Mouse (Mus musculus): ENCODE measurements around the gene Eif2b3. TPM values are rescaled to one million over a fixed set of nuclear protein-coding genes. Genes with fewer than 3 reads are reported as not detected.

Gene Eif2b3
- polyA plus RNA-seq, 1 experiment from 2014 or later, result 45.5 TPM

GRCm38 (mm10) chr4:117062700-117063390 lies 43.6 kb downstream of the Eif2b3 start:
- Histone ChIP-seq H3K4me3 (replicated peaks) (no peak overlapping the region), H3K9ac (replicated peaks) (no peak overlapping the region), H3K27ac (no peak overlapping the region), H3K4me2 (replicated peaks) (no peak overlapping the region), H3K27me3 (peaks cover 86% of the 10 kb centered on the region), H3K9me3 (no peaks in the 10 kb centered on the region), H3K36me3 (peaks cover 43% of the 10 kb centered on the region), H3K4me1 (replicated peaks) (peaks cover 9% of the 10 kb centered on the region)
- peak; percentile 78 for ATAC-seq
- 14% methylated on average over 4 of the region's 4 CpGs for WGBS

- H3K4me1 ChIP-seq (replicated peaks), result peaks cover 2% of the 10 kb centered on the region
- peaks cover 78% of the 10 kb centered on the region for H3K36me3 ChIP-seq
- no peak overlapping the region for H3K27ac ChIP-seq
- no peak overlapping the region for H3K9ac ChIP-seq (replicated peaks)
- WGBS, result 95% methylated on average over 7 of the region's 7 CpGs
- H3K4me2 ChIP-seq (replicated peaks), result no peak overlapping the region
- H3K9me3 ChIP-seq, result no peaks in the 10 kb centered on the region
- H3K27me3 ChIP-seq, result peaks cover 53% of the 10 kb centered on the region
- no peak for ATAC-seq
- H3K4me3 ChIP-seq (replicated peaks), result no peak overlapping the region
Observed at GRCm38 (mm10) chr4:117068035-117068434, 48.8 kb downstream of the Eif2b3 start.

GRCm38 (mm10) chr4:117069647-117070046 lies 50.4 kb downstream of the Eif2b3 start:
- H3K36me3 ChIP-seq, result peaks cover 88% of the 10 kb centered on the region
- H3K27me3 ChIP-seq, result peaks cover 42% of the 10 kb centered on the region
- no peak overlapping the region for H3K4me2 ChIP-seq (replicated peaks)
- no peaks in the 10 kb centered on the region for H3K4me1 ChIP-seq (replicated peaks)
- H3K9me3 ChIP-seq, result no peaks in the 10 kb centered on the region
- no peak overlapping the region for H3K4me3 ChIP-seq (replicated peaks)
- H3K9ac ChIP-seq (replicated peaks), result no peak overlapping the region
- WGBS, result 88% methylated on average over 1 of the region's 1 CpGs
- no peak for ATAC-seq
- H3K27ac ChIP-seq, result no peak overlapping the region

GRCm38 (mm10) chr4:117070624-117071023 lies 51.4 kb downstream of the Eif2b3 start:
- peaks cover 32% of the 10 kb centered on the region for H3K27me3 ChIP-seq
- H3K36me3 ChIP-seq, result peaks cover 89% of the 10 kb centered on the region
- H3K27ac ChIP-seq, result no peak overlapping the region
- no peaks in the 10 kb centered on the region for H3K9me3 ChIP-seq
- H3K4me1 ChIP-seq (replicated peaks), result no peaks in the 10 kb centered on the region
- H3K9ac ChIP-seq (replicated peaks), result no peak overlapping the region
- no peak overlapping the region for H3K4me2 ChIP-seq (replicated peaks)
- no peak overlapping the region for H3K4me3 ChIP-seq (replicated peaks)
- 94% methylated on average over 4 of the region's 4 CpGs for WGBS
- ATAC-seq, result no peak

- Histone ChIP-seq H3K4me1 (replicated peaks) (no peaks in the 10 kb centered on the region), H3K4me3 (replicated peaks) (no peak overlapping the region), H3K36me3 (peaks cover 84% of the 10 kb centered on the region), H3K4me2 (replicated peaks) (no peak overlapping the region), H3K9ac (replicated peaks) (no peak overlapping the region), H3K9me3 (no peaks in the 10 kb centered on the region), H3K27me3 (peaks cover 26% of the 10 kb centered on the region), H3K27ac (no peak overlapping the region)
- ATAC-seq, result no peak
- WGBS, result 97% methylated on average over 5 of the region's 5 CpGs
Observed at GRCm38 (mm10) chr4:117071183-117071582, 52.0 kb downstream of the Eif2b3 start.

GRCm38 (mm10) chr4:117087948-117088640 lies 68.9 kb downstream of the Eif2b3 start:
- Histone ChIP-seq H3K27me3 (no peaks in the 10 kb centered on the region), H3K4me3 (replicated peaks) (no peak overlapping the region), H3K9me3 (no peaks in the 10 kb centered on the region; the same call in 1 of the 2 replicates), H3K36me3 (peaks cover 29% of the 10 kb centered on the region), H3K4me1 (replicated peaks) (no peaks in the 10 kb centered on the region), H3K9ac (replicated peaks) (no peak overlapping the region), H3K4me2 (replicated peaks) (no peak overlapping the region), H3K27ac (no peak overlapping the region)
- no peak for ATAC-seq
- WGBS, result 82% methylated on average over 7 of the region's 7 CpGs

GRCm38 (mm10) chr4:117090586-117090985 lies 71.4 kb downstream of the Eif2b3 start:
- Histone ChIP-seq H3K9me3 (no peaks in the 10 kb centered on the region; the same call in 1 of the 2 replicates), H3K27me3 (peaks cover 17% of the 10 kb centered on the region), H3K4me2 (replicated peaks) (no peak overlapping the region), H3K27ac (no peak overlapping the region), H3K9ac (replicated peaks) (no peak overlapping the region), H3K36me3 (peaks cover 21% of the 10 kb centered on the region), H3K4me3 (replicated peaks) (no peak overlapping the region), H3K4me1 (replicated peaks) (peaks cover 3% of the 10 kb centered on the region)
- WGBS, result 85% methylated on average over 7 of the region's 7 CpGs
- ATAC-seq, result no peak

GRCm38 (mm10) chr4:117094626-117095361 lies 75.6 kb downstream of the Eif2b3 start:
- no peak overlapping the region for H3K4me3 ChIP-seq (replicated peaks)
- no peaks in the 10 kb centered on the region for H3K36me3 ChIP-seq
- H3K9me3 ChIP-seq, result no peaks in the 10 kb centered on the region; the same call in 1 of the 2 replicates
- no peak for ATAC-seq
- H3K9ac ChIP-seq (replicated peaks), result no peak overlapping the region
- H3K4me2 ChIP-seq (replicated peaks), result no peak overlapping the region
- peaks cover 36% of the 10 kb centered on the region for H3K4me1 ChIP-seq (replicated peaks)
- H3K27me3 ChIP-seq, result peaks cover 49% of the 10 kb centered on the region
- 77% methylated on average over 3 of the region's 3 CpGs for WGBS
- no peak overlapping the region for H3K27ac ChIP-seq

- under 1% methylated on average over 50 of the region's 50 CpGs for WGBS
- Histone ChIP-seq H3K27ac (peak within 1 kb of the TSS; percentile 71), H3K4me2 (replicated peaks) (peak within 1 kb of the TSS; percentile 88), H3K9ac (replicated peaks) (peak within 1 kb of the TSS; percentile 75), H3K4me1 (replicated peaks) (peaks cover 36% of the 10 kb centered on the region), H3K27me3 (peaks cover 51% of the 10 kb centered on the region), H3K4me3 (replicated peaks) (peak within 1 kb of the TSS; percentile 58), H3K36me3 (no peaks in the 10 kb centered on the region; the same call in 1 of the 2 replicates), H3K9me3 (no peaks in the 10 kb centered on the region; the same call in 1 of the 2 replicates)
- peak; percentile 89 for ATAC-seq
Observed at GRCm38 (mm10) chr4:117095551-117096452, 76.6 kb downstream of the Eif2b3 start, which contains the start of gene Ptch2. Gene Ptch2, plus strand, starts transcription at chr4:117096075.

GRCm38 (mm10) chr4:117096666-117097065 lies 77.5 kb downstream of the Eif2b3 start:
- H3K27ac ChIP-seq, result peak overlapping the region; percentile 71; the same call in 1 of the 2 replicates
- peaks cover 36% of the 10 kb centered on the region for H3K4me1 ChIP-seq (replicated peaks)
- no peaks in the 10 kb centered on the region for H3K9me3 ChIP-seq
- ATAC-seq, result no peak
- 9% methylated on average over 5 of the region's 5 CpGs for WGBS
- no peaks in the 10 kb centered on the region; the same call in 1 of the 2 replicates for H3K36me3 ChIP-seq
- H3K4me2 ChIP-seq (replicated peaks), result peak overlapping the region; percentile 88
- H3K27me3 ChIP-seq, result peaks cover 51% of the 10 kb centered on the region
- H3K9ac ChIP-seq (replicated peaks), result peak overlapping the region; percentile 75
- peak overlapping the region; percentile 58 for H3K4me3 ChIP-seq (replicated peaks)

All from midbrain, embryonic 13.5 days (tissue).